Mouse (Mus musculus) embryonic facial prominence, embryonic 15.5 days (tissue): ENCODE results near the gene Gjb5. TPM values are rescaled to one million over a fixed set of nuclear protein-coding genes. Genes with fewer than 3 reads are reported as not detected.

Experiments
- ATAC-seq: fragments of 200-750 bp; cut with Nextera tagmentation; 2 replicates; pipeline ENCODE4 v1.8.0; 2017; ENCODE audit warnings: low read depth, moderate TSS enrichment; ENCODE audit not compliant: insufficient number of reproducible peaks, low FRiP score, low TSS enrichment
- H3K27ac ChIP-seq: fragments of 300-500 bp; sonication (generic); replicated peaks from 2 replicates; pipeline ENCODE4 v1.5.1; 2015; ENCODE audit warnings: mild to moderate bottlenecking, inconsistent platforms
- H3K27me3 ChIP-seq: fragments of 300-500 bp; sonication (generic); 2 replicates; pipeline ENCODE4 v1.6.1; 2015; ENCODE audit warnings: inconsistent platforms
- H3K36me3 ChIP-seq: fragments of 300-500 bp; sonication (generic); 2 replicates; pipeline ENCODE4 v1.6.1; 2015; ENCODE audit warnings: mild to moderate bottlenecking, inconsistent platforms
- H3K4me1 ChIP-seq: fragments of 300-500 bp; sonication (generic); 2 replicates; pipeline ENCODE4 v1.6.1; 2015; ENCODE audit warnings: inconsistent platforms
- H3K4me2 ChIP-seq: fragments of 300-500 bp; sonication (generic); replicated peaks from 2 replicates; pipeline ENCODE4 v1.6.1; 2015; ENCODE audit warnings: mild to moderate bottlenecking, inconsistent platforms
- H3K4me3 ChIP-seq: fragments of 300-500 bp; sonication (generic); replicated peaks from 2 replicates; pipeline ENCODE4 v1.5.1; 2015; ENCODE audit warnings: mild to moderate bottlenecking, inconsistent platforms
- H3K9ac ChIP-seq: fragments of 300-500 bp; sonication (generic); 2 replicates; pipeline ENCODE4 v1.6.1; 2015; ENCODE audit warnings: inconsistent platforms
- H3K9me3 ChIP-seq: fragments of 300-500 bp; sonication (generic); replicated peaks from 2 replicates; pipeline ENCODE4 v1.6.1; 2016; ENCODE audit warnings: inconsistent platforms
- WGBS: fragments of 180-500 bp; shearing (Covaris S2); methylation state at CpG from one replicate; pipeline ENCODE4 v1.1.7; 2015; 5-methylcytosine and 5-hydroxymethylcytosine counted together
- polyA plus RNA-seq: library from polyadenylated mRNA; unstranded; fragments of >200 nt; fragmentation: Nextera tagmentation; extraction: Ambion mirVana; gene quantifications from 2 replicates; pipeline ENCODE4 v1.2.1, GENCODE M21; 2015

Gene Gjb5
- polyA plus RNA-seq, 1 experiment from 2014 or later: 2.3 TPM

DNA sequence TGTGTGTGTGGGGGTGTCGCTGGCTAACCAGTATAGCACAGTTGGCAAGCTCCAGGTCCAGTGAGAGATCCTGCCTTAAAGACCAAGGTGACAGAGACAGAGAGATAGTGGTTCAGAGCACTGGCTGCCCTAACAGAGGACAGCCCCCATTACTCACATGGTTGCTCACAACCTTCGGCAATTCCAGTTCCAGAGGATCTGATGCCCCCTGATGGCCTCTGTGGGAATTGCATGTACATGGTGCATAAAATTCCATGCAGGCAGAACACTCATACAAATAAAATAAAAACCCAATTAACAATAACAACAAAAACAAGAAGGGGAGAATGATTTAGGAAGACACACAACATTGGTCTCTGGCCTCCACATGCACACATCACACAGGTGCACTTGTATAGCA, 12.5 kb upstream of the Gjb5 start:
- Histone ChIP-seq H3K4me2 (no peak overlapping the region), H3K27me3 (peaks cover 8% of the 10 kb centered on the region; the same call in 1 of the 2 replicates), H3K9ac (no peak overlapping the region), H3K4me1 (0 out of 2 replicates have a peak, but pooled peaks cover 7% of the 10 kb centered on the region), H3K36me3 (no peaks in the 10 kb centered on the region), H3K27ac (no peak overlapping the region), H3K4me3 (no peak overlapping the region), H3K9me3 (no peaks in the 10 kb centered on the region)
- WGBS: 55% methylated on average over 2 of the region's 2 CpGs
- no peak for ATAC-seq

DNA sequence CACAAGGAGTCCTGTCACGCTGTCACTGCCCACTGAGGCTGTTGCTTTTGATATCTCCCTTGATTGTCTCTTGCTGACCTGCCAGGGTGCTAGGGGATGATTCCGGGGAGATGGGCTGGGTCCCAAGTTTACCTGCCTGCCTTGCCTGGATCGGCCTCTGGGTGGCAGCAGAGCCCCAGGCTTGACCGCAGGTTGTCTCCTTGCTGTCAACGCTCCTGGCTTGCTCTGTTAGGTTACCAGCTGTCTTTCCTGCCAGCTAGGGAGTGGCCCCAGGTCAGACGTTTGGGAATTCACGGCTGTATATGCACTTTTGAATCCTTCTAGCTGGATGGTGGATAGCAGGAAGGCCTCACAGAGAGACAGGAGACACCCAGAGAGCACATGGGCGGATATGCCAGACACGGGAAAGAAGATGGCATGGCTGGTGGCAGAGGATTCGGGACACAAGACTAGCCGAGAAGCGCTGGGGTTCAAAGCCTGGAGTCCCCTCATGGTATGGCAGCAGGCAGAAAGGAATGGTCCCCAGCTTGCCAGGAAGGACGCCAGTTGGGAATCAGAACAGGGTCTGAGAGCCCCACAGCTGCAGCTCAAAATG, 10.5 kb upstream of the Gjb5 start:
- no peak overlapping the region for H3K9ac ChIP-seq
- 0 out of 2 replicates have a peak, but pooled peaks cover 7% of the 10 kb centered on the region for H3K4me1 ChIP-seq
- ATAC-seq: 0 out of 2 replicates have a peak, but pooled peaks have one; percentile 9
- H3K27ac ChIP-seq: no peak overlapping the region
- 25% methylated on average over 13 of the region's 13 CpGs for WGBS
- no peaks in the 10 kb centered on the region for H3K9me3 ChIP-seq
- no peak overlapping the region for H3K4me3 ChIP-seq
- H3K36me3 ChIP-seq: no peaks in the 10 kb centered on the region
- H3K4me2 ChIP-seq: no peak overlapping the region
- H3K27me3 ChIP-seq: peaks cover 8% of the 10 kb centered on the region; the same call in 1 of the 2 replicates

DNA sequence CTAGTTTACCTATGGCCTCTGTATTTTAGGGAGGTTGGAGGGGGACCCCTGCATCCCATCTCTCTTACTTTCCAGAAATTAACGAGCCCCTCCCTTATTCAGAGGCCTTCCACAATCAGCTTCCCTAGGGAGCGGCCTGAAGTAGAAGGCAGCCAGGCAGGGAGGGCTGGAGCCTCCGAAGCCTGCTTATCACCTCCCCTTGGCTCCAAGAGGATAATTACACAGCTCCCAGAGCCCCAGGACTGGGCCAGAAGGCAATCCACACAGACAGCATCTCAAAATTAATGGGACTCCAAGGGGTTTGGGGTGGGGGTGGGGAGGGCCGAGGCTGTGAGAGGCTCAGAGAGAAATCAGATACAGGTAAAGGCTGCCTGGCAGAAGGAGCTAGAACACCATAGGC, 7.9 kb upstream of the Gjb5 start:
- WGBS: 21% methylated on average over 4 of the region's 4 CpGs
- Histone ChIP-seq H3K9me3 (no peaks in the 10 kb centered on the region), H3K9ac (no peak overlapping the region), H3K4me3 (no peak overlapping the region), H3K27me3 (peaks cover 8% of the 10 kb centered on the region; the same call in 1 of the 2 replicates), H3K27ac (no peak overlapping the region), H3K4me1 (0 out of 2 replicates have a peak, but pooled peaks cover 7% of the 10 kb centered on the region), H3K4me2 (no peak overlapping the region), H3K36me3 (no peaks in the 10 kb centered on the region)
- peak; percentile 71 for ATAC-seq

DNA sequence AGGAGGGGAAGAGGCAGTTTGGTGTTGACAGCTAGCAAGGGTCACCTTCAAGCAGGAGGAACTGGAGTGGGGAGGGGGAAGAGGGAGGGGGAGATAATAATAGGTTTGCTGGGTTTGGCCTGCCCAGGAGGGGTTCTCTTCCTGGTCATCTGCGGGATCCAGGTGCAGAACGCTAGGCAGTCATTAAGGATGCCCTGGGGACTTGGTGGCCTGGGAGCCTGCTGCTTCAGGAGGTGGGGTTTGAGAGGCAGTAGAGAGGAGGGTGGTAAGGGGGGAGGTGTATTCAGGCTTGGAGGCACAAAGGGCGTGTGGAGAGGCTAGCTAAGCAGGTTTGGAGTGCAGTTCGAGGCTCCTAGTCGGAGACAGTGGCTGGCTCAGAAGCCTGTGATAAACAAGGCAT, 7.5 kb upstream of the Gjb5 start:
- Histone ChIP-seq H3K36me3 (no peaks in the 10 kb centered on the region), H3K4me3 (no peak overlapping the region), H3K4me1 (0 out of 2 replicates have a peak, but pooled peaks cover 7% of the 10 kb centered on the region), H3K4me2 (no peak overlapping the region), H3K9ac (no peak overlapping the region), H3K27ac (no peak overlapping the region), H3K27me3 (peaks cover 8% of the 10 kb centered on the region; the same call in 1 of the 2 replicates), H3K9me3 (no peaks in the 10 kb centered on the region)
- ATAC-seq: peak; percentile 59; the same call in 1 of the 2 replicates
- 12% methylated on average over 5 of the region's 5 CpGs for WGBS

DNA sequence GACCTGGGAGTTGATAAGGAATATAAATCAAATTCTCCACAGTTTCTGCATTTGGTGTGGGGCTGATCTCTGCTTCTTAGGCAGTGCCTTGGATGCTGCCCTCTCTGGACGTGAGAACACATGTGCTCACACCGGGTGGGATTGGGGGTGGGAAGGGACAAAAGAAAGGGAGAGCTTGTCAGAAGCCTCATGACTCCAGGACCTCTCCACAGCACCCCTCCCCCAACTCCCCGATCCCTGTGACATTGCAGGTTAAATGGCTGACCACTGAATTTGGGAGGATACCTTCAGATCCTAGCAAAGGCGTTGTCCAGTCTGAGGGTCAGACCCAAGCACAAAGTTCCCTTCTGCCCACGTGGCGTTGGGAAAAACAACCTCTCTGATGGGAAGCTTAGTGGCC, 6.5 kb upstream of the Gjb5 start:
- H3K4me2 ChIP-seq: no peak overlapping the region
- no peaks in the 10 kb centered on the region for H3K9me3 ChIP-seq
- H3K27me3 ChIP-seq: peaks cover 6% of the 10 kb centered on the region; the same call in 1 of the 2 replicates
- H3K9ac ChIP-seq: no peak overlapping the region
- H3K27ac ChIP-seq: no peak overlapping the region
- WGBS: 52% methylated on average over 6 of the region's 6 CpGs
- H3K36me3 ChIP-seq: no peaks in the 10 kb centered on the region
- H3K4me1 ChIP-seq: 0 out of 2 replicates have a peak, but pooled peaks cover 7% of the 10 kb centered on the region
- H3K4me3 ChIP-seq: no peak overlapping the region
- no peak for ATAC-seq

DNA sequence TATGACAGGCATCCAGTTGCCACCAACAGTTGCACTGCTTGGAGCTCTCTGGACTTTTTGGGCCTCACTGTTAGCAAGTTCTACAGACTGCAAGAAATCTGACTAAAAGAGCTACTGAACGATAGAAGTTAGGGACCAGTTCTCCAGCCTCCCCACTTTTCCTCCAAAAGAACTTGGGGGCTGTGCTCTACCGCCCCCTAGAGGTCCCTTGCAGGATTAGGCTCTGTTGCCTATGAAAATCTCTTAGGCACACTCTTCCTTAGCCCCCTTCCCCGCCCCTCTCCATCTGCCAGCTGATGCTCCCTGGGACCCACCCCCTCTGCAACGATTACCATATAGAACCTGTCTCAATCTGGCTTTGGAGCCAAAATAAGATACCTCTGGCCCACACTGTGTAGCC, 5.3 kb upstream of the Gjb5 start:
- no peak for ATAC-seq
- WGBS: 67% methylated on average over 4 of the region's 4 CpGs
- H3K4me1 ChIP-seq: 0 out of 2 replicates have a peak, but pooled peaks cover under 1% of the 10 kb centered on the region
- H3K9ac ChIP-seq: no peak overlapping the region
- no peaks in the 10 kb centered on the region; the same call in 1 of the 2 replicates for H3K27me3 ChIP-seq
- H3K4me3 ChIP-seq: no peak overlapping the region
- no peaks in the 10 kb centered on the region for H3K36me3 ChIP-seq
- H3K9me3 ChIP-seq: no peaks in the 10 kb centered on the region
- no peak overlapping the region for H3K4me2 ChIP-seq
- no peak overlapping the region for H3K27ac ChIP-seq

DNA sequence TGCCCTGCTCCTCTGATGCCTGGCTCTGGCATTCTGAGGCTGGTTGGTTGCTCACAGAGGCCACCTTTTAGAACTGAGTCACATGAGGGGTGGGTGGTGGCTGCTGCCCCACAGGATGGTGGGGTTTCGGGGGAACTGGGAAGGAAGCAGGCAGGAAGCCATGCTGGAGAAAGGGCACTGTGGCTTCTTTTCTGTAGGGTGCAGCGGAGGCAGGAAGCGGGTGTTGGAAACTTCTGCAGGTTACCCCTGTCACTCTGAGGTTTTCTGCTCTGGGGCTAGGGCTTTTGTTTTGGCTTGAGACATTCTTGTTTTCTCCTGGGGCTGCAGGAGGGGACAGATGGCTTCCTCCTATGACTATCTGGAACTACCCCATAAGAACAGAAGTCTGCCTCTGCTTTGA, 4.5 kb upstream of the Gjb5 start:
- no peaks in the 10 kb centered on the region; the same call in 1 of the 2 replicates for H3K27me3 ChIP-seq
- H3K4me1 ChIP-seq: peaks cover 8% of the 10 kb centered on the region; the same call in 1 of the 2 replicates
- H3K27ac ChIP-seq: no peak overlapping the region
- no peaks in the 10 kb centered on the region for H3K9me3 ChIP-seq
- H3K4me3 ChIP-seq: no peak overlapping the region
- H3K9ac ChIP-seq: no peak overlapping the region
- no peak for ATAC-seq
- 73% methylated on average over 3 of the region's 3 CpGs for WGBS
- H3K4me2 ChIP-seq: no peak overlapping the region
- H3K36me3 ChIP-seq: no peaks in the 10 kb centered on the region

DNA sequence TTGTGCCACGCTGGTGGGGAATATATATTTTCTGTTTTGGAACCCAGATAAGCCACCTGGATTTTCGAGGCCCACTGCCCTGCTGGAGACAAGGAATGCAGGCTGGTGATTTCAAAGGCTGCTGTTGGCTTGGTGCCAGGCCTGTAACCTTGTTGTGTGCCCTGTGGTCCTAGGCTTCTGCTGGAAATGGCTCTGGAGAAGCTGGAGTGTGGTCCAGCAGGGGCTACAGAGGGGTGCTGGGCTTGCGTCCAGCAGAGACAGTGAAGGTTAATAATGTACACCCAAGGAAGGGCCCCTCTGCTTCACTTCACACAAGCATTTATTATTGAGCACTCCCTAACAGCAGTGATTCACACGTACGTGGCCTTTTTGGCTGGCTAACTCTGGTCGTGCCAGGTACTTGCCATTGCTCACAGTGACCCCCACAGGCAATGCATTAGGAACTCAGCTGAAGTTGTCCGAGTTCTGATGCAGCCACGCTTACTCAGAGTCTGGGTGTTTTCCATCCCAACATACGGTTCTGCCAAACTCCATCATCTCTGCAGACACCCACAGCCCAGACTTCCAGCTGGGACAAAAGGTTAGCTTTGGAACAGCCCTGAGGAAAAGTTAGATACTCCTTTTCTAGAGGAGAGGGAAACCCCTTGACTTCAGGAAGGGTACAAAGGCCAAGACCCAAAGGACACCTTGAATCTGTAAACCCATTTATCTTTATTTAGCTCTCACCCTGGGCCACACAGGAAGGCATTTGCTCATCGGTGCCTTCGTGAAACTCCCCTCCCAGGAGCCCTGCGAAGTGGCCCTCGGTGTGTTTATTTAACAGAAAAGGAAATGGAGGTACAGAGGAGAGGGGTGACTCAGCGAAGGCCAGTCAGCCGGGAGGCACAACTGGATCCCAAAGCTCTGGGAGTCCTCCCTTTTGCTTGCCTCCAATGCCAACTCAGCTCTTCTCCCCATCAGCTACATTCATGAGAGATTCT, 3.2 kb downstream of the Gjb5 start:
- H3K4me3 ChIP-seq: no peak overlapping the region
- H3K27me3 ChIP-seq: no peaks in the 10 kb centered on the region; the same call in 1 of the 2 replicates
- no peak overlapping the region for H3K27ac ChIP-seq
- no peak overlapping the region for H3K4me2 ChIP-seq
- H3K9ac ChIP-seq: no peak overlapping the region
- ATAC-seq: no peak
- no peaks in the 10 kb centered on the region for H3K36me3 ChIP-seq
- no peaks in the 10 kb centered on the region for H3K9me3 ChIP-seq
- peaks cover 12% of the 10 kb centered on the region for H3K4me1 ChIP-seq
- WGBS: 70% methylated on average over 15 of the region's 15 CpGs

DNA sequence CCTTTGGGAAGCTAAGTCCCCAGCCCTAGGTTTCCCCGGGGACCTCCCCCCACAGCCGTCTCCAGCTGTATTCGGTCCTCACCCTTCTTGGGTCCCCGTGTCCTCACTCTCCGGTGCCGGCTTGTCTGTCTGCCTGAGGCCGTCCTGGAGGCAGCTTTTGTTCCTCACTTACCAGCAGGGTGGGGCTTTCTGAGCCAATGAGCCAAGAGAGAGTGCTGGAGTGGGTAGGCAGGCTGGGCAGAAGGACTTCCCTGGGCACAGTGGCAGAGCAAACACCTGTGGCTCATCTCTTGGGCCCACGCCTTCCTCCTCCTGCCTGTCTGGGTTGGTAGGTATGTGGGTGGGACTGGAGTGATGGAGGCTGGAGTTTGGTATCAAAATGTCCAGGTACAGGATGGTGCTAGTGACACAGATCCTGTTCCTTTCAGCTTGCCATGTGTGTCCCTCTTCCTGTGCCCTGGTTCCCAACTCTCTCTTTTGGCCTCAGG, 4.0 kb downstream of the Gjb5 start, which contains the start of gene Gjb4:
Gjb4 (minus strand) TSS at position 131 of the 488 bp plus-strand sequence.
- Histone ChIP-seq H3K27me3 (no peaks in the 10 kb centered on the region; the same call in 1 of the 2 replicates), H3K36me3 (no peaks in the 10 kb centered on the region), H3K9me3 (no peaks in the 10 kb centered on the region), H3K4me3 (no peak within 1 kb of the TSS), H3K27ac (no peak within 1 kb of the TSS), H3K4me1 (peaks cover 12% of the 10 kb centered on the region), H3K9ac (no peak within 1 kb of the TSS), H3K4me2 (no peak within 1 kb of the TSS)
- WGBS: 23% methylated on average over 8 of the region's 8 CpGs
- no peak for ATAC-seq

DNA sequence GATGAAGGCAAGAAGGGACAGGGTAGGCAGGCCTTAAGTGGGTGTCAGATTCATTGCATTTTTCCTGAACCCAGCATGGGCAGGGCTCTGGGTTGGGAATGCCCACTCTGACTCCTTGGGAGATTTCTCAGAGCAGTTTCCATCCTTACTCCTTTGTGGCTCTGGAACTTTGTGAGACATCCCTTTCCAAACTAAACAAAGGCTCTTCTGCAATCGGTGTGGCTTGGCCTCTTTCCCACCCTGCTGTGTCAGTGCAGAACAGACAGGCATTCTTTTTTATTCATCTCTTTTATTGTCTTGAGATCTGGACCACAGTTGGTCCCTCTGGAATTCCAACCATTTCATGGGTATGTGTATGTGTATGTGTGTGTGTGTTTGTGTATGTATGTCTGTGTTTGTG, 5.4 kb downstream of the Gjb5 start:
- Histone ChIP-seq H3K36me3 (no peaks in the 10 kb centered on the region), H3K9me3 (no peaks in the 10 kb centered on the region), H3K27me3 (no peaks in the 10 kb centered on the region), H3K4me1 (peaks cover 4% of the 10 kb centered on the region), H3K9ac (no peak overlapping the region), H3K27ac (no peak overlapping the region), H3K4me2 (no peak overlapping the region), H3K4me3 (no peak overlapping the region)
- ATAC-seq: no peak
- WGBS: 27% methylated on average over 1 of the region's 1 CpGs
